Mouse (Mus musculus): ENCODE results near the gene Herc4.

DNA sequence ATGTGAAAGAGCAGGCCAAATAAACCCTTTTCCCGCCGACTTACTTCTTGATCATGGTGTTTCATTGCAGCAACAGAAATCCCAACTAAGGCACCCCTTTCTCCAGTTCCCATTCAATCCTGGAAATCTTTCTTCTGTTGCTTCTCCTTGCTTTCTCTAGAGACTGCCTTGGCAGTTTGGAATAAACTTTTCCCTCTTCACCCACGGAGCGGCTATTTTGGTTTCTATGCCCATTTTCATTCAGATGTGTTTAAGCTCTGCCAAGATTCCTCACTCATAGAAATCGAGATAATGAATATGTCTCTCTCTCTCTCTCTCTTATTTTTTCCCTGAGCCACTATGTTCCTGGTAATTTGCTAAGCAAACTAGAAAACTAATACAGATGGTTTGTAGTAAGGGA lies 108.5 kb downstream of the Herc4 start:
- TF ChIP-seq CTCF (IDR thresholded peaks at IDR 0.05; ENCODE audit: low read depth) (no peak), EP300 (IDR thresholded peaks at IDR 0.05; ENCODE audit: low read depth) (no peak)
